Mouse (Mus musculus): Measurements from ENCODE around the gene Gm21762. TPM values are rescaled to one million over a fixed set of nuclear protein-coding genes. Genes with fewer than 3 reads are reported as not detected.
"Not testable (repeated sequence)": the region's sequence is repeated elsewhere in the genome, so short reads cannot be mapped to it uniquely, and the experiment has no call there.

The Gm21762 gene
- polyA plus RNA-seq, 1 experiment from 2014 or later = not detected

GRCm38 (mm10) chr13:120232447-120233049, 16.8 kb upstream of the Gm21762 start:
- not testable (repeated sequence) for ATAC-seq; H3K4me3 ChIP-seq (ENCODE audit: low read depth, low read length); H3K36me3 ChIP-seq (replicated peaks; ENCODE audit: insufficient read depth, low read length); H3K4me2 ChIP-seq (ENCODE audit: low read depth, low read length); DNase-seq; H3K27me3 ChIP-seq (ENCODE audit: insufficient read depth, low read length); H3K27ac ChIP-seq (ENCODE audit: low read depth); H3K4me1 ChIP-seq (ENCODE audit: insufficient read depth); H3K9me3 ChIP-seq (ENCODE audit: low read length); H3K9ac ChIP-seq (replicated peaks)
- TF ChIP-seq CTCF (IDR thresholded peaks at IDR 0.05; ENCODE audit: low read depth) = peak; percentile 20; the same call in 1 of the 2 replicates
- WGBS (ENCODE audit: insufficient replicate concordance) = 72% methylated on average over 13 of the region's 25 CpGs

DNA sequence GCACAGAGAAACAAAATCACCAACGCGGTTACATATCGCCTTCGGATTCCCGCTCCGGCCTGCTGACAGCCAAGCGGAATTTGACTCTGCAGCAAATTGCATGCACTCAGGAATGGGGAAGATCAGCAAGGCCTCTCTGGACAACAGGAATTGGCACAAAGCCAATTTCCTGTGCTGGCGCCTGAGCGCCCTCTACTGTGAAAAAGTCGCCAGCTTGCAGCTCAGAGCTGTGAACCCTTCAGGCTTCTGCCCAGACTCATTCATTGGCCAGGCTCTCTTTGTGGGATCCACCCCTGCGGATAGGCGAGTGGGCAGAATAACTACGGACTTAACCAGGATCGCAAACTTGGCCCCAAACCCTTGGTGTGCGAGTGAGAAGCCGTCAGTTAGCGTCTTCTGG, 16.1 kb upstream of the Gm21762 start:
- H3K9me3 ChIP-seq (ENCODE audit: low read length); H3K36me3 ChIP-seq (replicated peaks; ENCODE audit: insufficient read depth, low read length); ATAC-seq; H3K4me2 ChIP-seq (ENCODE audit: low read depth, low read length); H3K4me1 ChIP-seq (ENCODE audit: insufficient read depth); H3K27ac ChIP-seq (ENCODE audit: low read depth); H3K9ac ChIP-seq (replicated peaks); H3K27me3 ChIP-seq (ENCODE audit: insufficient read depth, low read length); DNase-seq; H3K4me3 ChIP-seq (ENCODE audit: low read depth, low read length): not testable (repeated sequence)
- WGBS (ENCODE audit: insufficient replicate concordance) = 93% methylated on average over 16 of the region's 17 CpGs

GRCm38 (mm10) chr13:120223012-120223659, 7.4 kb upstream of the Gm21762 start:
- H3K27ac ChIP-seq (ENCODE audit: low read depth); DNase-seq; H3K36me3 ChIP-seq (replicated peaks; ENCODE audit: insufficient read depth, low read length); H3K27me3 ChIP-seq (ENCODE audit: insufficient read depth, low read length); H3K4me3 ChIP-seq (ENCODE audit: low read depth, low read length); ATAC-seq; H3K9me3 ChIP-seq (ENCODE audit: low read length); H3K4me1 ChIP-seq (ENCODE audit: insufficient read depth); H3K9ac ChIP-seq (replicated peaks); H3K4me2 ChIP-seq (ENCODE audit: low read depth, low read length): not testable (repeated sequence)
- WGBS (ENCODE audit: insufficient replicate concordance) = 85% methylated on average over 16 of the region's 25 CpGs

GRCm38 (mm10) chr13:120220922-120221321, 5.2 kb upstream of the Gm21762 start:
- not testable (repeated sequence) for H3K4me3 ChIP-seq (ENCODE audit: low read depth, low read length); H3K27ac ChIP-seq (ENCODE audit: low read depth); ATAC-seq; H3K27me3 ChIP-seq (ENCODE audit: insufficient read depth, low read length); DNase-seq; H3K9me3 ChIP-seq (ENCODE audit: low read length); H3K9ac ChIP-seq (replicated peaks); H3K4me2 ChIP-seq (ENCODE audit: low read depth, low read length); H3K4me1 ChIP-seq (ENCODE audit: insufficient read depth); H3K36me3 ChIP-seq (replicated peaks; ENCODE audit: insufficient read depth, low read length)
- TF ChIP-seq CTCF (IDR thresholded peaks at IDR 0.05; ENCODE audit: low read depth) = peak; percentile 33; the same call in 1 of the 2 replicates
- 83% methylated on average over 5 of the region's 5 CpGs for WGBS (ENCODE audit: insufficient replicate concordance)

GRCm38 (mm10) chr13:120196189-120196821, 19.4 kb downstream of the Gm21762 start:
- not testable (repeated sequence) for H3K4me1 ChIP-seq (ENCODE audit: insufficient read depth)
- WGBS (ENCODE audit: insufficient replicate concordance) = 43% methylated on average over 6 of the region's 8 CpGs

DNA sequence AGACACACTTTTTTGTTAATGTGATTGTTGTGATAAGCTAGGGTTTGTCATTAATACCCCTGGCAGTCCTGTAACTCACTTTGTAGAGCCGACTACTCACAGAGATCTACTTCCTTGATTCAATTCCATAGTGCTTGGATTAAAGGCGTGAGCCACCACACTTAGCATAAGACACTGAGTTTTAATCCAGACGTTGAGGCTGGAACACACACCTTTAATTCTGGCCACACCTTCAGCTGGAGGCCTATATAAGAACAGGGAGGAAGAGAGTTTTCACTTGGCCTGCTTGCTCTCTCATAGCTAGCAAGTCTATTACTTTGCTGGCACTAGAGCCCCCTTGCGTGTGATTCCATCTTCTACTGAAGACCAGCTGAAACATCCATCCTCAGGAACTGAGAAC, 43.6 kb downstream of the Gm21762 start, which contains the start of gene Gm21818:
Gene Gm21818, plus strand, starts transcription at position 301 of the 400 bp plus-strand sequence.
- H3K27ac ChIP-seq (ENCODE audit: low read depth); DNase-seq; H3K36me3 ChIP-seq (replicated peaks; ENCODE audit: insufficient read depth, low read length); H3K4me2 ChIP-seq (ENCODE audit: low read depth, low read length); H3K9me3 ChIP-seq (ENCODE audit: low read length); ATAC-seq; H3K27me3 ChIP-seq (ENCODE audit: insufficient read depth, low read length); H3K4me3 ChIP-seq (ENCODE audit: low read depth, low read length); H3K4me1 ChIP-seq (ENCODE audit: insufficient read depth); H3K9ac ChIP-seq (replicated peaks): not testable (repeated sequence)
- WGBS (ENCODE audit: insufficient replicate concordance) = 67% methylated on average over 4 of the region's 4 CpGs

More at GRCm38 (mm10) chr13:120196189-120196821, 19.4 kb downstream of the Gm21762 start:
- DNase-seq; H3K4me2 ChIP-seq (ENCODE audit: low read depth, low read length); H3K27me3 ChIP-seq (ENCODE audit: insufficient read depth, low read length); H3K4me3 ChIP-seq (ENCODE audit: low read depth, low read length); ATAC-seq; H3K36me3 ChIP-seq (replicated peaks; ENCODE audit: insufficient read depth, low read length); H3K9ac ChIP-seq (replicated peaks); H3K9me3 ChIP-seq (ENCODE audit: low read length); H3K27ac ChIP-seq (ENCODE audit: low read depth): not testable (repeated sequence)

All from liver, postnatal 0 days (tissue).